Mouse (Mus musculus): Measurements from ENCODE around the gene Gm21764. TPM values are rescaled to one million over a fixed set of nuclear protein-coding genes. Genes with fewer than 3 reads are reported as not detected.
"Not testable (repeated sequence)": the region's sequence is repeated elsewhere in the genome, so short reads cannot be mapped to it uniquely, and the experiment has no call there.

Gene Gm21764
- total RNA-seq (2014; rRNA removed; ENCODE audit: low replicate concordance) (not detected in 2 replicates), polyA plus RNA-seq (2015; fragmentation: Nextera tagmentation; extraction: Ambion mirVana) (not detected in 2 replicates)

DNA sequence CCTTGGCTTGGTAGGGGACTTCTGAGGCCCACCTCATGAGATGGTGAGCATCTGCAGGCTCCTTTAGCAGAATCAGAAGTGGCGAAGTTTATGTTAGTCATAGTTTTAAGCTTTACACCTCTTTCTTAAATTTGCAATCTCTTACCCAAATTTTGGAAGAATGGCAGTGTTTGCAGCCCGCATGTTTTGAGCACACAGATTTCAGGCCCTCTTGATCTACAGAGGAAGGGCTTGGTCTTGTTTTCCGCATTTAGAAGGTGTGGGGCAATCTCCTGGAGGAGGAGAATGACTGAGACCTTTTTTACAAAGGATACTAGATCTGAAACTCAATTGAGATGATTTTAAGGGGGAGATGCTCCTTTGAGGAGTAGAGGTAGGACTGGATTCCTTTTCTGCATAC is at the start of gene Gm21764:
TSS of gene Gm21764 (minus strand) at position 101 of the 400 bp plus-strand sequence.
- not testable (repeated sequence) for H3K27me3 ChIP-seq (ENCODE audit: control insufficient read depth, insufficient read depth, low read length); H3K36me3 ChIP-seq (replicated peaks; ENCODE audit: control insufficient read depth, insufficient read depth, low read length); H3K4me3 ChIP-seq (ENCODE audit: low read depth, low read length); ATAC-seq (ENCODE audit: insufficient read depth, low read depth); H3K27ac ChIP-seq (ENCODE audit: low read depth); H3K4me2 ChIP-seq (ENCODE audit: low read depth, low read length); H3K4me1 ChIP-seq (ENCODE audit: control insufficient read depth, insufficient read depth); H3K9me3 ChIP-seq (replicated peaks; ENCODE audit: control insufficient read depth, low read length); DNase-seq (ENCODE audit: low spot score); H3K9ac ChIP-seq (replicated peaks; ENCODE audit: low read depth, low read length)
- no CpG with 5 or more reads among the region's 3 CpGs for WGBS

DNA sequence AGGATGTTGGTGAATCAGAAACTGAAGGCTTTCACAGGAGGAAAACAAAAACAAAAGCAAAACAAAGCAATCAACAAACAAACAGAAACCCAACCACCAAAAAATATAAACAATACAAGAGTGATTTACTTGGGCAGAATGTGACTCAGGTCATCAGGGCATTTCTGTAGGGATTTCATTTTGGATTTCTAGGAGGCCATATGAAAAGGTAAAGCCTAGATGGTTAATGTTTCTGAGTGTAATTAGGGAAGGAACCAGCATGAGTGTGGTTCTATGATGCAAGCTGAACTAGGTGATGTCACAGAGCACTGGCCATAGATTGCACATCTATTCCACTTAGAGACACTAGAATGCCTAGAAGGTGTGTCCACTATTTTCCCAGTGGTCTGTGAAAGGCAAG is 27.2 kb upstream of the Gm21764 start, which contains the start of gene Ssty1:
TSS of gene Ssty1 (plus strand) at position 301 of the 400 bp plus-strand sequence.
- H3K4me2 ChIP-seq (ENCODE audit: low read depth, low read length); H3K4me1 ChIP-seq (ENCODE audit: control insufficient read depth, insufficient read depth); H3K27me3 ChIP-seq (ENCODE audit: control insufficient read depth, insufficient read depth, low read length); H3K36me3 ChIP-seq (replicated peaks; ENCODE audit: control insufficient read depth, insufficient read depth, low read length); H3K9me3 ChIP-seq (replicated peaks; ENCODE audit: control insufficient read depth, low read length); DNase-seq (ENCODE audit: low spot score); H3K9ac ChIP-seq (replicated peaks; ENCODE audit: low read depth, low read length); ATAC-seq (ENCODE audit: insufficient read depth, low read depth); H3K27ac ChIP-seq (ENCODE audit: low read depth); H3K4me3 ChIP-seq (ENCODE audit: low read depth, low read length): not testable (repeated sequence)

Other genes with a start within 250 kb of the Gm21764 start
- gene Gm21904, start 215.5 kb downstream of the Gm21764 start, total RNA-seq (2014; rRNA removed; ENCODE audit: low replicate concordance): not detected in 2 replicates
- not detected in 2 replicates for gene Gm21904, start 215.5 kb downstream of the Gm21764 start, polyA plus RNA-seq (2015; fragmentation: Nextera tagmentation; extraction: Ambion mirVana)
- gene Gm20772, start 187.1 kb downstream of the Gm21764 start, total RNA-seq (2014; rRNA removed; ENCODE audit: low replicate concordance): not detected in 2 replicates
- gene Gm20772, start 187.1 kb downstream of the Gm21764 start, polyA plus RNA-seq (2015; fragmentation: Nextera tagmentation; extraction: Ambion mirVana): not detected in 2 replicates
- gene Gm20831, start 187.1 kb downstream of the Gm21764 start, total RNA-seq (2014; rRNA removed; ENCODE audit: low replicate concordance): not detected in 2 replicates
- gene Gm20831, start 187.1 kb downstream of the Gm21764 start, polyA plus RNA-seq (2015; fragmentation: Nextera tagmentation; extraction: Ambion mirVana): not detected in 2 replicates
- not detected in 2 replicates for gene Srsy, start 124.5 kb downstream of the Gm21764 start, total RNA-seq (2014; rRNA removed; ENCODE audit: low replicate concordance)
- gene Srsy, start 124.5 kb downstream of the Gm21764 start, polyA plus RNA-seq (2015; fragmentation: Nextera tagmentation; extraction: Ambion mirVana): not detected in 2 replicates
- gene Ssty1, start 27.3 kb upstream of the Gm21764 start, total RNA-seq (2014; rRNA removed; ENCODE audit: low replicate concordance): not detected in 2 replicates
- not detected in 2 replicates for gene Ssty1, start 27.3 kb upstream of the Gm21764 start, polyA plus RNA-seq (2015; fragmentation: Nextera tagmentation; extraction: Ambion mirVana)

Data from heart, postnatal 0 days (tissue).